Mouse (Mus musculus): ENCODE data around the gene Hlcs. TPM values are rescaled to one million over a fixed set of nuclear protein-coding genes. Genes with fewer than 3 reads are reported as not detected.

Gene Hlcs
- polyA plus RNA-seq, 1 experiment from 2014 or later, result 5.6 TPM

GRCm38 (mm10) chr16:94248721-94249120, 64.7 kb downstream of the Hlcs start:
- no peak for DNase-seq (ENCODE audit: low spot score)

GRCm38 (mm10) chr16:94246976-94247375, 66.4 kb downstream of the Hlcs start:
- no peak for DNase-seq (ENCODE audit: low spot score)

- DNase-seq (ENCODE audit: low spot score), result no peak
Observed at GRCm38 (mm10) chr16:94246058-94246784, 67.2 kb downstream of the Hlcs start.

- DNase-seq (ENCODE audit: low spot score), result peak; percentile 69
Observed at GRCm38 (mm10) chr16:94241126-94241525, 72.2 kb downstream of the Hlcs start.

- peak; percentile 41 for DNase-seq (ENCODE audit: low spot score)
Observed at GRCm38 (mm10) chr16:94240190-94240589, 73.2 kb downstream of the Hlcs start.

- DNase-seq (ENCODE audit: low spot score), result peak; percentile 50
Observed at GRCm38 (mm10) chr16:94239567-94239966, 73.8 kb downstream of the Hlcs start.

- no peak for DNase-seq (ENCODE audit: low spot score)
Observed at GRCm38 (mm10) chr16:94239146-94239545, 74.2 kb downstream of the Hlcs start.

GRCm38 (mm10) chr16:94237130-94237484, 76.3 kb downstream of the Hlcs start:
- DNase-seq (ENCODE audit: low spot score), result no peak

GRCm38 (mm10) chr16:94236226-94237129, 76.9 kb downstream of the Hlcs start:
- DNase-seq (ENCODE audit: low spot score), result no peak

DNA sequence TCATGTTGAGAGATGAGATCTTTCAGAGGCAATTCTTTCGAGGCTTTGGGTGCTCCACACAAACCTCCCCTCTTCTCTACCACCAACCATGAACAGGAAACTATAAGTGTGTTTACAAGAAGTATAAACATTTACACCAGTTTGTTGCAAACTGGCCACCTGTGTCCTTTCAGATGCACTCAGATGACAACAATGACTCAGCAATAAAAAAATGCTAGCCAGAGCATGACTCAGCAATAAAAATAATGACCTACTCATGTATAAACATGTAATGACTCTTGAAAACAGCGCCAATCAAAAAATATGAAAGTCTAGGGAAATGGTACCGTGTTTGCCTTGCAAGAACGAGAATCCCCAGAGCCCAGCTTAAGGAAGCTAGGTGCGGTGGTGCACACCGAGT, 77.7 kb downstream of the Hlcs start:
- no peak for DNase-seq (ENCODE audit: low spot score)

DNA sequence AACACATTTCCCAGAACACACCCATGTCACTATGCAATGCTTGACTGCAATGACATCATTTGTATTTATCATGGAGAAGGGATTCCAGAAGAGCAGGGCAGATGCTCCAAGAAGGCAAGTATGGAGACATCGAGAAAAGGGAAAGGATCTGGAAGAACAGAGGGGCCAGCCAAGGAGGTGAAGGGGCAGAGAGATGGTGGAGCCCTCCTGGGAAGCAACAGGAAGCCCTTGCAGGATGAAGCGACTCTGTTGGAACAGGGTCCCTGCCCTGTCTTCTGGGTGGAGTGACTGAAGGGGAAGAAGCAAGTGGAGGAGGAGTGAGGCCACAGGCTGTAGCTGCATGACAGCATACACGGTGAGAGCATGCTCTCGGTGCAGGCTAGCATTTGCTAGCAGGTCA, 79.2 kb downstream of the Hlcs start:
- no peak for DNase-seq (ENCODE audit: low spot score)

GRCm38 (mm10) chr16:94230909-94231575, 82.3 kb downstream of the Hlcs start:
- DNase-seq (ENCODE audit: low spot score), result no peak

GRCm38 (mm10) chr16:94230499-94230898, 82.9 kb downstream of the Hlcs start:
- DNase-seq (ENCODE audit: low spot score), result no peak

DNA sequence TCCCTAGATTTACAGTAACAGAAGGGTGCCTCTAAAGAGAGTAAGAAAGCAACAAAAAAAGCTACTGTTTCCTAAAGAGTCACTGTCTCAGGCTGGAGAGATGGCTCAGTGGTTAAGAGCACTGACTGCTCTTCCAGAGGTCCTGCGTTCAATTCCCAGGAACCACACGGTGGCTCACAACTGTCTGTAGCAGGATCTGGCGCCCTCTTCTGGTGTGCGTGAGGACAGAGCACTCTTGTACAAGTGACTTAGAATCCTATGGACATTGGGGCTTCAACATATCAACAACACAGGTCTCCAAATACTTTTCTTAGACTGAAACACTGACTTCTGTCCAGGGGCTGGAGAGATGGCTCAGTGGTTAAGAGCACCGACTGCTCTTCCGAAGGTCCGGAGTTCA, 83.5 kb downstream of the Hlcs start:
- DNase-seq (ENCODE audit: low spot score), result no peak

- DNase-seq (ENCODE audit: low spot score), result no peak
Observed at GRCm38 (mm10) chr16:94228858-94229555, 84.4 kb downstream of the Hlcs start.

DNA sequence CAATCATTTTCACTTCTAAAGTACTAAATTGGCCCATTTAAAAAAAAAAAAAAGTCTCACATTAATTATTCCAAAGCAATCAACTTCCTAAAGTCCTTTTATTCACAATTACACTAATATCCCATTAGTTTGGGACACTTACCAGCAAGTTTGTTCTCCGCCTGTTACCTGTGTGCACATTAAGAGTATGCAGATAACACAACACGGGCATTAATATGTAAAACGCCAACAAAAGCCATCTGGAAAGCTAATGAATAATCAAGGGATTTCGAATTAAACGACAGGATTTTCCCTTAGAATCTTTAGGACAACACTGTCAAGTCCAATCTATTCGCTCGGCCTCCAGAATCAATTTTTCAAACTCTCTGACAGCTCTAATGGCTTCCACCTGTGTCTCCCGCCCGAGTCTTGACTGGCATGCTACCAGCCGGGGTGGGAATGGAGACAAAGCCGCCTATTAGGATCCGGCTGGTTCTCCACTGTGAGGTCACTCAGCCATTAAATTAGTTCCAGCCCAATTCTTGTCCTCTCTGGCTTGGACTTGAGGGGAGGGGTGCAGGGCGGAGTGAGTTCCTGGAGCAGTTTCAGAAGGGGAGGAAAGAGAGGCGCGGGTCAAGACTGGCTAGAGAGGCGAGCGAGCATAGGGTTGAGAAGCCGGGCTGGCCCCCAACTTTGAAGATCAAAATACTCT, 85.9 kb downstream of the Hlcs start:
- no peak for DNase-seq (ENCODE audit: low spot score)

DNA sequence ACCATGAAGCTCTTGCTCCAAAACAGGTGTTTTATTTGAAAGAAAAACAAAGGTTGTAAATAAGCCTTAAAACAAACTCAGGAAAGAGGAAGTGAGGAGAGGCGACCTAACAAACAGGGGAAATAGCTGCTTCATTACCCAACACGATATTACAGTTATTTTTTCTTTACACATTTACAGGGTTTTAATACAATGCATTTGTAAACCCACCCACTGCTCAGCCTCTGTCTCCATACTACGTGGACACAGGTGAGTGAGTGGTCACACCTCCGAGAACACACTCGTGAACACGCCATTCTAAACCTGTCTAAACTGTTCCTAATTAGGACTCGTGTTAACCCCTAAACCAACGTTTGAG, 90.0 kb downstream of the Hlcs start:
- DNase-seq (ENCODE audit: low spot score), result no peak

GRCm38 (mm10) chr16:94222646-94223362, 90.6 kb downstream of the Hlcs start:
- DNase-seq (ENCODE audit: low spot score), result no peak

DNA sequence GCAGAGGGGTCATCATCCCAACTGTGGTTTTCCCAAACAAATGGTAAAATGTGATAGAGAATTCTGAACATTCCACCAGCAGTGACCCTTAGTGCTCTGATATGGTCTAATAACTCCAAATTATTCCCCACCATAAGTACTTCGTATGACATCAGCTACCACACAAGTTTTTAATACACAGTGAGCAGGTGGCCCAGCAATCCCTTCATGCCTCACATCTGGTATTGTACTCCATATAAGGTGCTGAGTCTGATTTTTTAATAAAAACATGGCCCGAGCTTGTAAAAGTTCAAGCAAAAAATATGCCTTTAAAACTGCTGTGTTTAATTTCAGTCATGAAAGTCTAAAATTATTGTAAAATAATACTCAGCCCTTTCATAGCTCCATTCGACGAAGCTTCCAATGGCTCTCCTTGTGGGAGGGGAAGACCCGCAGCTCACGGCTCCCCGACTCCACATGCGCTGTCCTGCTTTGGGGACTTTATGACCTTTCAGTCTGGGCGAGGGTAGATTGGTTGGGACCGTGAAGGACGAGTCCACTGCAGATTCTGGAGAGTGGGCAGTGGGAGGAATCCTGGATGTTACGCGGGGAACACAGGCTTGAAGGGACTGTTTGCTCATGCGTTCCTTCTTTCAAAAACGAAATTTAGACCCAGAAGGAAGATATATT, 102.5 kb downstream of the Hlcs start:
- DNase-seq (ENCODE audit: low spot score), result no peak

GRCm38 (mm10) chr16:94209626-94210025, 103.7 kb downstream of the Hlcs start:
- no peak for DNase-seq (ENCODE audit: low spot score)
